Mouse (Mus musculus): ENCODE data around the gene Plekha6.

DNA sequence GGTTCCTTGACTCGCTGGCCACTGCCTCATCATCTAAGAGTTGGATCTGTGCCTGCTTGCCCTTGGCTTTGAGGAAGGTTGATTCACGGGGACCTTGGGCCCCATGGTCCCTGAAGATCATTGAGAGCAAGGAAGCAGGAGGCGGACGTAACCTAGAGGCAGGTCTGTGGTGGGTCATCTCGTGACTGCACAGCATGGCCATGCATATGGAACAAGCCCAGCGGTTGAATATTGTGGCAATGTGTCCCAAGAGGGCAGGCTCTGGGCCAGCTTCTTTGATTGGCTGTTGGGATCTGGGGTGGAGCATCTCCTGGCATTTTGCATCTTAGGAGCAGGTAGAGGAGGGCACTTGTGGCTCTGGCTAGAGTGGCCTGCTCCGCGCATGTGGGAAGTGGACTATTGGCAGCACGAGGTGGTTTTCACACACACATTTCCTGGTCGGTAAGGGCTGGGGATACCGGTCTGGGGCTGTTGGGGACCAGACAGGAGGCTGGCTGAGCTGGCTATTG is 40.4 kb downstream of the Plekha6 start:
- no peak for TF ChIP-seq MAFK (IDR thresholded peaks at IDR 0.05; ENCODE audit: insufficient read depth, low read depth, low read length)
- no peak for TF ChIP-seq ZNF384 (IDR thresholded peaks at IDR 0.05; ENCODE audit: low read depth, low read length)
- no peak for TF ChIP-seq HCFC1 (IDR thresholded peaks at IDR 0.05; ENCODE audit: borderline replicate concordance, insufficient read depth, low read length)
- no peak for TF ChIP-seq CHD2 (IDR thresholded peaks at IDR 0.05; ENCODE audit: low read depth, low read length)
- TF ChIP-seq ZC3H11A (IDR thresholded peaks at IDR 0.05; ENCODE audit: borderline replicate concordance, low read depth, low read length): no peak

All from ES-E14 (cell line).